Mouse (Mus musculus): ENCODE data around the gene Mrpl10.

The Mrpl10 gene

DNA sequence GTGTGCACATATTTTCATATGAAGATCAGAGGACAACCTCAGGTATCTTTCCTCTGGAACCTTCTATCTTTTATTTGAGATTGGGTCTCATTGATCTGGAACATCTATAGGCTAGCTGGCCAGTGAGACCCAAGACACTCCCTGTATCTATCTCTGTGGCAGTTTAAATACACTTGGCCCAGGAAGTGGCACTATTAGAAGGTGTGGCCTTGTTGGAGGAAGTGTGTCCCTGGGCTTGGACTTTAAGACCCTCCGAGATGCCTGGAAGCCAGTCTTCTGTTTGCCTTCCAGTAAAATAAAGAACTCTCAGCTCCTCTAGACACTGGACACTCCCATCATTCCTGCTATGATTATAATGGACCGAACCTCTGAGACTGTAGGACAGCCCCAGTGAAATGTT, 28.4 kb downstream of the Mrpl10 start:
- no peak for DNase-seq

DNA sequence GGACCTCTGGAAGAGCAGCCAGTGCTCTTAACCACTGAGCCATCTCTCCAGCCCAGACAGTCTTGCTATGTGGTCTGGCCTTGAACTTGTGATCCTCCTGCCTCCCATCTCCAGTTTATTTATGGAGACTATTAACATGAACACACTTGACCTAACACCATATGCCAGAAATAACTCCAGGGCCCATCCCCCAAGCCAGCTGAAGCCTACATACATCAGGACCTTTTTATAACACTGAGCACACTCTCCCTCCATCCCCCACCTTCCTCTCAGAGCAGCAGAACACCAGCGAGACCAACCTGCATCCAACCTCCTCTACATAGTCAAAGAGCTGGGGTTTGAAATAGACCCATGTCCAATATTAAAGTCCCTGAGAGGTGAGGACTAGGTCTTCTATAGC, 29.8 kb downstream of the Mrpl10 start:
- DNase-seq, result no peak

DNA sequence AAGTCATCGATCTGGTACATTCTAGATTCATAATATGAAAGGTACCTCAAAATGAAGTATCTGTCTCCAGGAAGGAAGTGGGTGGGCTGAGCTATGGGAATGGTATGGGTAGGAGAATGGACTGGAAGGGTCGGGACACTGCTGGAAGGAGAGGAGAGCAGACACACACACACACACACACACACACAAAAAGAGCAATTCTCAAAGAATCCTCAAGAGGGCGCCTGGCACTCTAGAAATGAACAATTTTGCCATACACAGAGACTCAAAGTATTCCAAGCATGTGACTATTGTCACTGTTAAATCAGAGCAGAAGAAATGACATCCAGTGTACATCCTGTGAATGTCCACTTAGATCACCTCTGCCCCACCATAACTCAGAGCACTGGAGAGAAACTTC, 31.2 kb downstream of the Mrpl10 start:
- DNase-seq, result peak in 1 of 2 experiments; percentile 61

DNA sequence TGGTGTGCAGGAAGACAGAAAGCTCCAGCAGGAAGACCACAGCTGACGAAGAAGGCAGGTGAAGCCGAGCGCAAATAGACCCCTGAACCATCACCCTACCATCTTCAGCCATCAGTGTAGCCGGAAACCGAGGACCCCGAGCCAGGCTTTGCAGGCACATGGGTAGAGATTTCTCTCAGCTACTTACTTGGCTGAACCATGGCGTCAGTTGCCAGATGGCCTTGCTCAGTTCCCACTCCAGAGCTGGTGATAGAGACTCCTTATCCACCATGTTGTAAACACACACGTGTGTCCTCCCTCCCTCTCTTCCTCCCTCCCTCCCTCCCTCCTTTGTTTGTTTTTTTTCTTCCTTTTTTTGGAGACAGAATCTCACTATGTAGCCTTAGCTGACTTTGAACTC, 32.9 kb downstream of the Mrpl10 start:
- no peak for DNase-seq

DNA sequence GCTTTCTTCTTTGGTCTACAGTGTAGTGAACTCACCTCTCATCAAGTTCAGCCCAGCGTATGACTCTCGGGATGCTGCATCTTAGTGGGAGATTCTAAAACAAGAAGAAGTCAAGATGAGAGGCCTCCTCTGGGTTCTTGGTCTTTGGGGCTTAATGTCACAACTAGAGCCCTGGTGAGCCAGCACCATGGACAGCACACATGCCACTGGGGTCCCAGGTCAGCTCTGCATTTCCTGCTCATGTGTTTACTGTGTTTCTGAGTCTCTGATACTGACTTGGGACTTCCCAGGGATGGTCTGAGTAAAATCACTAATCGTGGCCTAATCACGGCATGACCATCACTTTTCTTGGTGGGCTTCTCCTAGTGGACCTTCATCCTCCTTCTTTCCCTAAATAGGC, 37.4 kb downstream of the Mrpl10 start:
- DNase-seq, result peak in 1 of 2 experiments; percentile 32

DNA sequence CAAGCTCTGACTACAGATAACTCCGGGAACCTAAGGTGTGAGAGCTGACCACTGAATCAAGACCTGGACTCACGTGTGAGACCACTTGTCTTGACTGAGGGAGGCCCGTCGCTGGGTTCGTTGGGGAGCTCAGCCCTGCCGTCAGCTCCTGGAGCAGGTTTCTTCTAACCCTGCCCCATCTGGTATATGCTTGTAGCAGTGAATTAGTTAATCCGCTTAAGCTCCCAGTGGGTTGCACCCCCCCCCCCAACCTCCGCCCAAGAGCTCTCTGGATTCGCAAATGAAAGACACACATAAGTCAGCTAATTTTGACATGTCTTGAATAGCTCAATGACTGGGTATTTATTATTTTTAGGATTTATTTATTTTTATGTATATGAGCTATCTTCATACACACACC, 38.9 kb downstream of the Mrpl10 start:
- DNase-seq, result no peak

DNA sequence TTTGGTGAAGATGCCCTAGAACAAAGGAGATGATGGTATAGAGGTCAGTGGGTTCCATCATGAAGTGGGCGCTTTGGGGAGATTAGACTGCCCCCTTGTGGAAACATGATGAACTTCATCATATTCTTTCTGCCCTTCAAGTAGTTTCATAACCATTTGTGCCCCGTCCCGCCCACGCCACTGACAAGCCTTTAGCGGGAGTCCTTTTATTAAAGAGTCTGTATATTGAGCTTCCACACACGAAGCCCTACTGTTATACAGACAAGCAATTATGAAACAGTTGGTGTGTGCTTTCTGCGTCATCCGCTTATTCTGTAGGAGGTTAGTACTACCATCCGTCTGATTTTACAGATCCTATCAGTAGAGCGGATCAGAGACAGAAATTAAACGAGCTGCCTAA, 41.6 kb downstream of the Mrpl10 start:
- peak; percentile 66 to 69 for DNase-seq

DNA sequence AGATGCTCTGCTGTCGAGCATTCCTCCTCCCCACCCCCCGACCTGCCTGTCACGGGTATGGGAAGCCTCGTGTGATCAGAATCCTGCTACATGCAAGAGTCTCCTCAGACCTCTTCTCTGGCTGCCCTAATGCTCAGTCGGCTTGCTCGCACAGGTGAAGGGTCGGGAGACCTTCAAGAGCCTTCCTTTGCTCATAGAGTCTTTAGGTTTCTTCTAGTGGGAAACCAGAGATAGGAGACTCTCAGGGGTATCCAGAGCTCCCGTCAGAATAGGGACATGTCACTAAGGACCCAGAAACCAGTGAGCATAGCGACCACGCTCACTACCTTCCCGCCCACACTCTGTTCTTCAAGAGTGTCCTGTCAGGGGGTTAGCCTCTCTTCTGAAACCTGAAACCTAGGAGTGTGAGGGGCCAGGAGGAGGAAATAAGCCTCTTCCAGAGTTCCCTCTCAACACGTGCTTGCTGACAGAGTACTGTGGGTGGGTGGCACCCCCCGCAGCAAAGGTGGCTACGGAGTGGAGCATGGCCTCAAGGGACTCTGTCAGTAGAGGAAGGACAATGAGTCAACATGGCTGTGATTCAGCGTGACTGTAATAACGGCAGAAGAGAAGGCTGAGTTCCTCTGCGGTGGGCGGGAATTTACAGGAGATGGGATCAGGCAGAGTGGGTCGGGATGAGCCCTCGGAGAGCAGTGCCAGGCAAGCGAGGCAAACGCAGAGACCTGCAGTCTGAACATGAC, 42.2 kb downstream of the Mrpl10 start:
- DNase-seq, result no peak

DNA sequence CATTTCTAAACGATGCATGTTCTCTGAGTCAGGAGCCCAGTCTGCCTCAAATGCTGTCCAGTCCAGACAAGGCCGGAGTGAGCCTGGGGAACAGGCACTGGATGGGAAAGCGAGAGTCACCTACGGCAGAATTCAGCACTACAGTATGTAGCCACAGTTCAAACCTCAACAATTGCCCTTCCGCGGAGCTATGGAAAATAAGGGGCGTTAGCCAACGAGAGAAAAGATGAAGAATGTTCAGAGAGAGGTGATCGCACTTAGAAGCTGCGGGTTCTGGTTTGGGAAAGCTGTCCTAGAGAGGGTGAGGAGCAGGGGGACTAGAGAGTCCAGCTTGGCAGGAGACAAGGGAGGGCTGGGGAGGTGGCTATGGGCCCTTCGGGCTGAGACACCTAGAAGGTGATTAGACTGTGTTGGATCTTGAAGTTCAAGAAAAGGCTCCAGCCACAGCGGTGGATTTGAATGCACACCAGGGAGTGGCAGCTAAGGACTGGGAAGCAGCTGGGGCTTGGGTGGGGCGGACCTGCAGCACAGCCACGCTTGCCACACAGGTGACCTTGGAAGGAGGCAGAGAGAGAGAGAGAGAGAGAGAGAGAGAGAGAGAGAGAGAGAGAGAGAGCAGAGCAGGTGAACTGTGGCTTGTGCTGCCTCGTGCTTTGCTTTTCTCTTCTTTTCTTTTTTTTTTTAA, 43.6 kb downstream of the Mrpl10 start:
- DNase-seq, result no peak

DNA sequence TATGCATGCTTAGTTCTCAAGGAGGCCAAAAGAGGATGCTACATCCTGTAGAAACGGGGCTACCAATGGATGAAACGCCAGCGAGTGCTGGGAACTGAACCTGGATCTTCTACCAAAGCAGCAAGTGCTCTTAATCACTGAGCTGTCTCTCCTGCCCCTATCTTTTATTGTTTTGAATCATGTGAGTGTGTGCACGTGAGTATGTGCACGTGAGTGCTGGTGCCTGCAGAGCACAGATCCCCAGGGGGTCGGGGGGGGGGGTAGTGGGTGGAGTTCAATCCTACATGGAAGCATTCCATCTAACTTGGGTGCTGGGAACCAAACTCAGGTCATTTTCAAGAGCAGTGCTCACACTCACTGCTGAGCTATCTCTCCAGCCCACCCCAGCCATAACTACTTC, 45.0 kb downstream of the Mrpl10 start:
- no peak for DNase-seq

DNA sequence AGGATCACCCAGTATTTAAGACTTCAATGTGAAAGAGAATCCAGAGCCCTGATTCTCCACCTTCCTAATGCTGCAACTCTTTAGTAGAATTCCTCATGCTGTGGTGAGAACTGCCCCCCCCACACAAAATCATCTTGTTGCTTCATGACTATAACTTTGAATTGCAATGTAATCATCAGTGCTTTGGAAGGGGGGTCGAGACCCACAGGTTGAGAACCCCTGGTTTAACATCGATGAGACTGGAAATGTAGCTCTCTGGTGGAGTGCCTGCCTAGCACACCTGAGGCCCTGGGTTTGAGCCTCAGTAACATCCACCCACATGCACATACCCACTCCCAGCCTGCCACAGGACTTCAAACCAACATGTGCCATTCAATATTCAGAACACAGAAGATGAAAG, 53.2 kb downstream of the Mrpl10 start:
- DNase-seq, result no peak

DNA sequence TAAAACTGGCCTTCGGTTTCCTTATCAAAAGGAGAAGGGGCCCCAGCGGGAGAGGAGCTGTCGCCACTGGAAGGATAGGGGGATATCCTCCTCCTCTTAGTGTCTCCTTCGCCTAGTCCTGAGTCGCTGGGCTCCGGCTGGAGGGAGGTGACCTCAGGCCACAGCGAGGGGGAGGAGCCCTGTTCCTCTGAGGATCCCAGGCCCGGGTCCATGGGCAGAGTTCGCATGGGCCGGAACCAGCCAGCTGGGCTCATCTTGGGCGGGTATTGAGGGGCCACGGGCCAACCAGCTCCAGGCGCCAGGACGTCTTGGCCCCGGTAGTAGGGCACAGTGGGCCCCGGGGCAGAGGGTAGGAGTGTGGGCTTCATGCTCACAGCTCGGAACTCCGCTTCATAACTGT, 57.4 kb downstream of the Mrpl10 start:
- DNase-seq, result peak; percentile 48 to 82

Measured in kidney, postnatal 25 days (tissue).